In the genomic region with DNA sequence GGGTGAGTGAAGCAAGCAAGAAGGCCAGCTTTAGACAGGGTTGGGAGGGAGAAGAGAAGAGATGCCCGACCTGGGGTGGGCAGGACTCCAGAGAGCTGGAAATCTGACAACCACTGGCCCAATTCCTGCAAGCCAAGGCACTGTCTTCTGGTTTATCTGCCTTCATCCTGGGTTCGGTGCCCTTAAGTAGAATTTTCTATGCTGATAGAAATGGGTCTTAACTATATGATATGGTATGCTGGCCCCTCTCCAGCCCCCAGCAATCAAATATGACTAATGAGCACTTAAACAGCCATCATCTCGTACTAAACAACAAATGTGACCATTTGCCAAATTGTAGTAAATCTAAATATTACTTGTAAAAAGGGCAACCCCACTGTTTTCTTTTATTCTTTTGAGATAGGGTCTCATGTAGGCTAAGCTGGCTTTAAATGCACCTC, we compare ENCODE assay signal across 8 mouse cellular contexts. TPM values are rescaled to one million over a fixed set of nuclear protein-coding genes. Genes with fewer than 3 reads are reported as not detected.
DNase-seq lines count a peak whose midpoint lies in the region; ATAC-seq lines count a peak whose summit lies in the region.
"Had no signal": no experiment of that assay in that cellular context is flagged by ENCODE, and none has a peak within 500 bp of the region (broad histone marks: within the 10 kb centered on the region; RNA-seq: fewer than 3 reads in every experiment).

No protein-coding gene starts in this region.

- ATAC-seq in kidney, embryonic 15.5 days (replicated peaks; ENCODE audit: low FRiP score): no peak; the same call in 1 of the 2 replicates
- ATAC-seq in midbrain, embryonic 11.5 days (ENCODE audit: low FRiP score): no peak
- no peak for ATAC-seq in neural tube, embryonic 15.5 days (ENCODE audit: low FRiP score)
- ATAC-seq: CD4-positive, CD25-positive, alpha-beta regulatory T cell, adult 4 months had no signal

- H3K4me2 ChIP-seq in kidney, embryonic 15.5 days: peak overlapping the region; percentile 28; the same call in 1 of the 2 replicates
- no peak overlapping the region for H3K4me2 ChIP-seq in midbrain, embryonic 11.5 days
- H3K4me2 ChIP-seq in neural tube, embryonic 15.5 days: 0 out of 2 replicates have a peak overlapping the region, but pooled peaks have one; percentile 7

- no peak overlapping the region for H3K9ac ChIP-seq in kidney, embryonic 15.5 days
- H3K9ac ChIP-seq in midbrain, embryonic 11.5 days (ENCODE audit: low read length): no peak overlapping the region
- H3K9ac ChIP-seq in neural tube, embryonic 15.5 days (replicated peaks): no peak overlapping the region

- peak overlapping the region; percentile 23; the same call in 1 of the 2 replicates for H3K4me3 ChIP-seq in heart, embryonic 10.5 days
- no peak overlapping the region for H3K4me3 ChIP-seq in kidney, embryonic 15.5 days (replicated peaks)
- H3K4me3 ChIP-seq in midbrain, embryonic 11.5 days (ENCODE audit: low read depth, low read length): no peak overlapping the region
- no peak overlapping the region for H3K4me3 ChIP-seq in neural tube, embryonic 15.5 days (replicated peaks)

- DNase-seq in heart, embryonic 10.5 days (ENCODE audit: low spot score): no peak
- DNase-seq in heart, adult 18-20 months: no peak
- no peak for DNase-seq in kidney, adult 8-10 months
- peak; percentile 8 for DNase-seq in midbrain, embryonic 11.5 days (ENCODE audit: low spot score, missing footprints)
- no peak for DNase-seq in thymus, postnatal 36 days

- H3K27me3 ChIP-seq in heart, embryonic 10.5 days (ENCODE audit: insufficient read depth, poor library complexity, severe bottlenecking): peaks cover 9% of the 10 kb centered on the region
- no peaks in the 10 kb centered on the region for H3K27me3 ChIP-seq in kidney, embryonic 15.5 days
- no peaks in the 10 kb centered on the region for H3K27me3 ChIP-seq in midbrain, embryonic 11.5 days (ENCODE audit: control insufficient read depth, insufficient read depth, low read length)
- H3K27me3 ChIP-seq in neural tube, embryonic 15.5 days (replicated peaks): no peaks in the 10 kb centered on the region

- no peaks in the 10 kb centered on the region for H3K36me3 ChIP-seq in heart, embryonic 10.5 days
- no peaks in the 10 kb centered on the region for H3K36me3 ChIP-seq in kidney, embryonic 15.5 days
- H3K36me3 ChIP-seq in midbrain, embryonic 11.5 days (ENCODE audit: control insufficient read depth, insufficient read depth, low read length): no peaks in the 10 kb centered on the region
- no peaks in the 10 kb centered on the region for H3K36me3 ChIP-seq in neural tube, embryonic 15.5 days

- H3K4me1 ChIP-seq in heart, embryonic 10.5 days: peaks cover 14% of the 10 kb centered on the region
- peaks cover 15% of the 10 kb centered on the region for H3K4me1 ChIP-seq in kidney, embryonic 15.5 days
- no peaks in the 10 kb centered on the region for H3K4me1 ChIP-seq in midbrain, embryonic 11.5 days (ENCODE audit: control insufficient read depth, insufficient read depth, low read length)
- H3K4me1 ChIP-seq in neural tube, embryonic 15.5 days: peaks cover 8% of the 10 kb centered on the region

- WGBS in heart, embryonic 10.5 days: 37% methylated on average over 3 of the region's 3 CpGs
- 31% methylated on average over 3 of the region's 3 CpGs for WGBS in kidney, embryonic 15.5 days
- WGBS in midbrain, embryonic 11.5 days: 51% methylated on average over 3 of the region's 3 CpGs
- 35% methylated on average over 3 of the region's 3 CpGs for WGBS in neural tube, embryonic 15.5 days

- H3K9me3 ChIP-seq in heart, embryonic 10.5 days: no peaks in the 10 kb centered on the region
- no peaks in the 10 kb centered on the region for H3K9me3 ChIP-seq in kidney, embryonic 15.5 days (replicated peaks)
- H3K9me3 ChIP-seq in midbrain, embryonic 11.5 days (ENCODE audit: control insufficient read depth, low read length): no peaks in the 10 kb centered on the region
- no peaks in the 10 kb centered on the region for H3K9me3 ChIP-seq in neural tube, embryonic 15.5 days (replicated peaks)

- H3K27ac ChIP-seq in heart, embryonic 10.5 days: no peak overlapping the region
- H3K27ac ChIP-seq in kidney, embryonic 15.5 days: peak overlapping the region; percentile 67; the same call in 1 of the 2 replicates
- H3K27ac ChIP-seq in midbrain, embryonic 11.5 days (ENCODE audit: low read depth, low read length): no peak overlapping the region
- no peak overlapping the region for H3K27ac ChIP-seq in neural tube, embryonic 15.5 days (replicated peaks)

RNA-seq across cellular contexts. Expression of gene Sdc1, which starts 47.1 kb away (rescaled TPM):
- 44.5 and 75.8 TPM in 2 replicates for polyA plus RNA-seq in heart, embryonic 10.5 days (2016; fragmentation: Nextera tagmentation; extraction: Ambion mirVana)
- total RNA-seq in heart, adult 18-20 months (2021): 1 to 10 TPM; 5.2 to 6.6 TPM
- 63.7 and 66.7 TPM in 2 replicates for polyA plus RNA-seq in kidney, embryonic 15.5 days (2015; fragmentation: Nextera tagmentation; extraction: Ambion mirVana)
- 67.9 and 73.8 TPM in 2 replicates for polyA plus RNA-seq in midbrain, embryonic 11.5 days (2014; fragmentation: Nextera tagmentation; extraction: Ambion mirVana)
- 15.0 and 26.1 TPM in 2 replicates for polyA plus RNA-seq in neural tube, embryonic 15.5 days (2015; fragmentation: Nextera tagmentation; extraction: Ambion mirVana)
